Comparison of ENCODE assay signal across 8 mouse cellular contexts in genomic region chr7:127393157-127393943, GRCm38 (mm10). TPM values are rescaled to one million over a fixed set of nuclear protein-coding genes. Genes with fewer than 3 reads are reported as not detected.
DNase-seq lines count a peak whose midpoint lies in the region; ATAC-seq and TF ChIP-seq lines count a peak whose summit lies in the region.

Gene E430018J23Rik (minus strand): TSS chr7:127393629.

- ATAC-seq in forebrain, embryonic 11.5 days (replicated peaks; ENCODE audit: low FRiP score): peak; percentile 97
- ATAC-seq in heart, embryonic 16.5 days (replicated peaks; ENCODE audit: extremely low read depth, insufficient read depth, low FRiP score): peak; percentile 96
- peak; percentile 87 for ATAC-seq in liver, embryonic 15.5 days (ENCODE audit: insufficient read depth)
- peak; percentile 95 for ATAC-seq in neural tube, embryonic 12.5 days (ENCODE audit: low FRiP score, low read depth)

- peaks cover 8 to 14% of the 10 kb centered on the region in 2 experiments; a peak in 3 of 4 replicates for H3K4me1 ChIP-seq in CH12.LX (ENCODE audit: control insufficient read depth in 1 of 2, insufficient read depth in 2 of 2)
- H3K4me1 ChIP-seq in forebrain, embryonic 11.5 days (replicated peaks; ENCODE audit: control insufficient read depth, insufficient read depth, low read length): no peaks in the 10 kb centered on the region
- peaks cover 11% of the 10 kb centered on the region for H3K4me1 ChIP-seq in heart, embryonic 16.5 days (ENCODE audit: control insufficient read depth, insufficient read depth, low read length)
- peaks cover 28% of the 10 kb centered on the region for H3K4me1 ChIP-seq in liver, embryonic 15.5 days (replicated peaks)
- H3K4me1 ChIP-seq in neural tube, embryonic 12.5 days: peaks cover 13% of the 10 kb centered on the region

- H3K27me3 ChIP-seq in CH12.LX (replicated peaks): no peaks in the 10 kb centered on the region
- no peaks in the 10 kb centered on the region for H3K27me3 ChIP-seq in forebrain, embryonic 11.5 days (ENCODE audit: control insufficient read depth, insufficient read depth, low read length)
- no peaks in the 10 kb centered on the region for H3K27me3 ChIP-seq in heart, embryonic 16.5 days (ENCODE audit: control insufficient read depth, insufficient read depth, low read length)
- H3K27me3 ChIP-seq in liver, embryonic 15.5 days: 0 out of 2 replicates have a peak, but pooled peaks cover 3% of the 10 kb centered on the region
- H3K27me3 ChIP-seq in neural tube, embryonic 12.5 days (replicated peaks): no peaks in the 10 kb centered on the region

- H3K9me3 ChIP-seq in CH12.LX (replicated peaks; ENCODE audit: low read length): peaks cover 3% of the 10 kb centered on the region
- H3K9me3 ChIP-seq in forebrain, embryonic 11.5 days (ENCODE audit: control insufficient read depth, low read length): no peaks in the 10 kb centered on the region
- H3K9me3 ChIP-seq in heart, embryonic 16.5 days (replicated peaks; ENCODE audit: control insufficient read depth, low read length): no peaks in the 10 kb centered on the region
- H3K9me3 ChIP-seq in liver, embryonic 15.5 days (replicated peaks): no peaks in the 10 kb centered on the region
- no peaks in the 10 kb centered on the region for H3K9me3 ChIP-seq in neural tube, embryonic 12.5 days

- peak within 1 kb of the TSS; percentile 60 for H3K4me2 ChIP-seq in CH12.LX (ENCODE audit: insufficient read depth, low read depth, poor library complexity, severe bottlenecking)
- H3K4me2 ChIP-seq in forebrain, embryonic 11.5 days (ENCODE audit: low read depth, low read length, severe bottlenecking): peak within 1 kb of the TSS; percentile 80
- H3K4me2 ChIP-seq in heart, embryonic 16.5 days (ENCODE audit: low read depth, low read length): peak within 1 kb of the TSS; percentile 72
- H3K4me2 ChIP-seq in liver, embryonic 15.5 days: peak within 1 kb of the TSS; percentile 86
- peak within 1 kb of the TSS; percentile 85 for H3K4me2 ChIP-seq in neural tube, embryonic 12.5 days (replicated peaks)

- no peak for TF ChIP-seq CTCF in CH12.LX (conservative IDR thresholded peaks at IDR 0.05 in 1 of 2, IDR thresholded peaks at IDR 0.05 in 1 of 2; ENCODE audit: low read depth in 2 of 2, low read length in 2 of 2)

- H3K36me3 ChIP-seq in CH12.LX (replicated peaks in 1 of 2; ENCODE audit: control insufficient read depth in 1 of 2, insufficient read depth in 1 of 2, low read length in 1 of 2): peaks cover 8 to 14% of the 10 kb centered on the region in 2 experiments
- H3K36me3 ChIP-seq in forebrain, embryonic 11.5 days (ENCODE audit: control insufficient read depth, insufficient read depth, low read length): no peaks in the 10 kb centered on the region
- peaks cover 5% of the 10 kb centered on the region; the same call in 1 of the 2 replicates for H3K36me3 ChIP-seq in heart, embryonic 16.5 days (ENCODE audit: control insufficient read depth, insufficient read depth)
- H3K36me3 ChIP-seq in liver, embryonic 15.5 days (replicated peaks): no peaks in the 10 kb centered on the region
- H3K36me3 ChIP-seq in neural tube, embryonic 12.5 days: peaks cover 10% of the 10 kb centered on the region; the same call in 1 of the 2 replicates

- peak within 1 kb of the TSS; percentile 41; the same call in 1 of the 2 replicates for H3K27ac ChIP-seq in CH12.LX (ENCODE audit: insufficient read depth, low read depth)
- H3K27ac ChIP-seq in forebrain, embryonic 11.5 days (ENCODE audit: low read depth, low read length): 0 out of 2 replicates have a peak within 1 kb of the TSS, but pooled peaks have one; percentile 41
- peak within 1 kb of the TSS; percentile 89 for H3K27ac ChIP-seq in heart, embryonic 16.5 days (ENCODE audit: low read length)
- peak within 1 kb of the TSS; percentile 67; the same call in 1 of the 2 replicates for H3K27ac ChIP-seq in liver, embryonic 15.5 days (replicated peaks)
- peak within 1 kb of the TSS; percentile 57; the same call in 1 of the 2 replicates for H3K27ac ChIP-seq in neural tube, embryonic 12.5 days

- no peak for TF ChIP-seq EP300 in CH12.LX (IDR thresholded peaks at IDR 0.05; ENCODE audit: low read length)

- DNase-seq in CH12.LX (ENCODE audit: extremely low read depth): peak; percentile 100
- peak; percentile 100 for DNase-seq in c-Kit-positive CD71-positive TER-119-negative erythroid progenitor cells, embryonic 14.5 days (ENCODE audit: low read depth)
- peak; percentile 95 for DNase-seq in forebrain, embryonic 11.5 days (ENCODE audit: low spot score)
- peak; percentile 99 to 100 for DNase-seq in kidney, postnatal 36 days
- peak; percentile 98 for DNase-seq in telencephalon, adult 2 months (ENCODE audit: low read depth, low spot score)

- no peaks in the 10 kb centered on the region for H3K79me2 ChIP-seq in CH12.LX (replicated peaks; ENCODE audit: control insufficient read depth, extremely low read depth, insufficient read depth, poor library complexity, severe bottlenecking)

- WGBS in forebrain, embryonic 11.5 days: 1% methylated on average over 45 of the region's 45 CpGs
- WGBS in heart, embryonic 16.5 days: under 1% methylated on average over 44 of the region's 45 CpGs
- under 1% methylated on average over 45 of the region's 45 CpGs for WGBS in liver, embryonic 15.5 days (ENCODE audit: insufficient replicate concordance)
- WGBS in neural tube, embryonic 12.5 days: 2% methylated on average over 45 of the region's 45 CpGs

- peak within 1 kb of the TSS; percentile 77 to 87 (median 81) for H3K4me3 ChIP-seq in CH12.LX (replicated peaks in 1 of 3; ENCODE audit: low read depth in 2 of 3, low read length in 2 of 3, poor library complexity in 1 of 3)
- peak within 1 kb of the TSS; percentile 65 for H3K4me3 ChIP-seq in forebrain, embryonic 11.5 days (ENCODE audit: low read depth, low read length)
- peak within 1 kb of the TSS; percentile 71 for H3K4me3 ChIP-seq in heart, embryonic 16.5 days (ENCODE audit: low read length)
- H3K4me3 ChIP-seq in liver, embryonic 15.5 days (replicated peaks): peak within 1 kb of the TSS; percentile 69
- H3K4me3 ChIP-seq in neural tube, embryonic 12.5 days: peak within 1 kb of the TSS; percentile 57

- TF ChIP-seq RAD21 in CH12.LX (IDR thresholded peaks at IDR 0.05; ENCODE audit: low read depth, low read length): no peak

- dilution Hi-C loops in CH12.LX (cut with MboI; ENCODE audit: extremely low pct_ligation_motif_present, extremely low pct_unique_long_range_greater_than_20kb, low sequenced_read_pairs): no loop called here

- TF ChIP-seq POLR2A in CH12.LX (IDR thresholded peaks at IDR 0.05; ENCODE audit: low read depth, low read length): peak; percentile 79

- H3K9ac ChIP-seq in CH12.LX (ENCODE audit: insufficient read depth, low read depth): peak within 1 kb of the TSS; percentile 93
- peak within 1 kb of the TSS; percentile 87 for H3K9ac ChIP-seq in forebrain, embryonic 11.5 days (ENCODE audit: low read length)
- peak within 1 kb of the TSS; percentile 88 for H3K9ac ChIP-seq in heart, embryonic 16.5 days (ENCODE audit: low read length)
- peak within 1 kb of the TSS; percentile 67 for H3K9ac ChIP-seq in liver, embryonic 15.5 days
- H3K9ac ChIP-seq in neural tube, embryonic 12.5 days: peak within 1 kb of the TSS; percentile 85

- in situ Hi-C loops in CH12.LX (cut with MboI; ENCODE audit: low pct_ligation_motif_present, low pct_unique_long_range_greater_than_20kb, low sequenced_read_pairs): no loop called here

TF ChIP-seq in CH12.LX, 34 proteins besides CTCF, POLR2A, EP300 and RAD21 (continues in another document):
- TF ChIP-seq IRF4 (IDR thresholded peaks at IDR 0.05; ENCODE audit: low read depth, low read length) (no peak), MEF2A (IDR thresholded peaks at IDR 0.05; ENCODE audit: borderline replicate concordance, low read depth, low read length) (no peak), POLR2AphosphoS2 (IDR thresholded peaks at IDR 0.05; ENCODE audit: low read depth, low read length) (no peak; the same call in 1 of the 2 replicates), MXI1 (IDR thresholded peaks at IDR 0.05; ENCODE audit: low read depth, low read length) (peak; percentile 53; the same call in 1 of the 2 replicates), ZC3H11A (IDR thresholded peaks at IDR 0.05; ENCODE audit: low read depth, low read length) (no peak), TCF12 (IDR thresholded peaks at IDR 0.05; ENCODE audit: low read depth, low read length) (no peak), ETS1 (conservative IDR thresholded peaks at IDR 0.05; ENCODE audit: low read depth, low read length) (no peak), UBTF (IDR thresholded peaks at IDR 0.05; ENCODE audit: low read depth, low read length) (0 out of 2 replicates have a peak, but pooled peaks have one; percentile 71), NELFE (IDR thresholded peaks at IDR 0.05; ENCODE audit: low read depth, low read length) (peak; percentile 88), ELF1 (IDR thresholded peaks at IDR 0.05; ENCODE audit: low read depth, low read length) (peak; percentile 91), GABPA (IDR thresholded peaks at IDR 0.05; ENCODE audit: insufficient replicate concordance, low read depth, low read length) (no peak; the same call in 1 of the 2 replicates), SIN3A (IDR thresholded peaks at IDR 0.05; ENCODE audit: low read length) (peak; percentile 65; the same call in 1 of the 2 replicates), PAX5 (IDR thresholded peaks at IDR 0.05; ENCODE audit: low read length) (no peak), ZMIZ1 (IDR thresholded peaks at IDR 0.05; ENCODE audit: low read depth, low read length) (peak; percentile 63), JUN (IDR thresholded peaks at IDR 0.05; ENCODE audit: insufficient read depth, low read depth, low read length) (no peak), MYC (IDR thresholded peaks at IDR 0.05; ENCODE audit: low read depth, low read length) (peak; percentile 50), MAFK (IDR thresholded peaks at IDR 0.05; ENCODE audit: insufficient replicate concordance, low read length) (no peak), CHD2 (IDR thresholded peaks at IDR 0.05; ENCODE audit: low read length) (peak; percentile 4; the same call in 1 of the 2 replicates), USF2 (conservative IDR thresholded peaks at IDR 0.05; ENCODE audit: low read depth, low read length) (no peak), TBP (conservative IDR thresholded peaks at IDR 0.05; ENCODE audit: low read depth, low read length) (peak; percentile 76), SMC3 (IDR thresholded peaks at IDR 0.05; ENCODE audit: low read depth, low read length) (no peak), ZKSCAN1 (IDR thresholded peaks at IDR 0.05; ENCODE audit: borderline replicate concordance, low read depth, low read length) (no peak)

RNA-seq across cellular contexts. Expression of gene E430018J23Rik, which starts in this region (rescaled TPM):
- total RNA-seq in CH12.LX (2012; rRNA removed) (5.4 and 8.9 TPM in 2 replicates), CH12.LX (2014; rRNA removed) (8.3 and 9.2 TPM in 2 replicates)
- polyA plus RNA-seq in CH12.LX (2012; ENCODE audit: insufficient read length, low read depth): 3.2 and 3.8 TPM in 2 replicates
- 5.9 and 6.8 TPM in 2 replicates for polyA plus RNA-seq in forebrain, embryonic 11.5 days (2014; fragmentation: Nextera tagmentation; extraction: Ambion mirVana)
- polyA plus RNA-seq in heart, embryonic 16.5 days (2015; fragmentation: Nextera tagmentation; extraction: Ambion mirVana): 4.7 and 5.6 TPM in 2 replicates
- polyA plus RNA-seq in liver, embryonic 15.5 days (2015; fragmentation: Nextera tagmentation; extraction: Ambion mirVana): 1.3 and 1.5 TPM in 2 replicates
- 6.4 and 7.8 TPM in 2 replicates for polyA plus RNA-seq in neural tube, embryonic 12.5 days (2016; fragmentation: Nextera tagmentation; extraction: Ambion mirVana)

Comparison
In these comparisons a context has a peak if more than half of its experiments do, and no peak if none do; other contexts are left out.
1. Peak in every context shown above with its lines: DNase-seq, ATAC-seq, H3K4me3 ChIP-seq and H3K27ac ChIP-seq.